Mouse (Mus musculus): Measurements from ENCODE around the gene Pdcd1. TPM values are rescaled to one million over a fixed set of nuclear protein-coding genes. Genes with fewer than 3 reads are reported as not detected.
"Not testable (repeated sequence)": the region's sequence is repeated elsewhere in the genome, so short reads cannot be mapped to it uniquely, and the experiment has no call there.

Pdcd1 gene
- polyA plus RNA-seq, 1 experiment from 2014 or later = 0.29 TPM

GRCm38 (mm10) chr1:94045559-94045958, 6.8 kb downstream of the Pdcd1 start:
- H3K27me3 ChIP-seq (ENCODE audit: control insufficient read depth, insufficient read depth, low read length) = no peaks in the 10 kb centered on the region
- H3K4me3 ChIP-seq (ENCODE audit: low read depth, low read length) = no peak overlapping the region
- no peaks in the 10 kb centered on the region for H3K9me3 ChIP-seq (ENCODE audit: control insufficient read depth, low read length)
- ATAC-seq (ENCODE audit: low FRiP score) = no peak
- no peaks in the 10 kb centered on the region for H3K36me3 ChIP-seq (ENCODE audit: control insufficient read depth, insufficient read depth, low read length)
- H3K9ac ChIP-seq (ENCODE audit: low read length) = no peak overlapping the region
- no peak overlapping the region for H3K27ac ChIP-seq (ENCODE audit: low read depth, low read length)
- no peak overlapping the region for H3K4me2 ChIP-seq
- WGBS = 95% methylated on average over 3 of the region's 3 CpGs
- DNase-seq (ENCODE audit: low spot score, missing footprints) = no peak
- no peaks in the 10 kb centered on the region for H3K4me1 ChIP-seq (ENCODE audit: control insufficient read depth, insufficient read depth, low read length)

GRCm38 (mm10) chr1:94040391-94040790, 12.0 kb downstream of the Pdcd1 start:
- DNase-seq (ENCODE audit: low spot score, missing footprints) (no peak), ATAC-seq (ENCODE audit: low FRiP score) (no peak)
- 94% methylated on average over 2 of the region's 2 CpGs for WGBS
- Histone ChIP-seq H3K27me3 (ENCODE audit: control insufficient read depth, insufficient read depth, low read length) (no peaks in the 10 kb centered on the region), H3K4me1 (ENCODE audit: control insufficient read depth, insufficient read depth, low read length) (no peaks in the 10 kb centered on the region), H3K9ac (ENCODE audit: low read length) (no peak overlapping the region), H3K27ac (ENCODE audit: low read depth, low read length) (no peak overlapping the region), H3K4me2 (no peak overlapping the region), H3K36me3 (ENCODE audit: control insufficient read depth, insufficient read depth, low read length) (no peaks in the 10 kb centered on the region), H3K9me3 (ENCODE audit: control insufficient read depth, low read length) (no peaks in the 10 kb centered on the region), H3K4me3 (ENCODE audit: low read depth, low read length) (no peak overlapping the region)

GRCm38 (mm10) chr1:94034984-94035743, 17.2 kb downstream of the Pdcd1 start:
- WGBS = under 1% methylated on average over 25 of the region's 25 CpGs
- Histone ChIP-seq H3K4me2 (peak overlapping the region; percentile 74), H3K4me3 (ENCODE audit: low read depth, low read length) (peak overlapping the region; percentile 35), H3K27me3 (ENCODE audit: control insufficient read depth, insufficient read depth, low read length) (no peaks in the 10 kb centered on the region), H3K9me3 (ENCODE audit: control insufficient read depth, low read length) (no peaks in the 10 kb centered on the region), H3K9ac (ENCODE audit: low read length) (peak overlapping the region; percentile 64), H3K36me3 (ENCODE audit: control insufficient read depth, insufficient read depth, low read length) (no peaks in the 10 kb centered on the region), H3K27ac (ENCODE audit: low read depth, low read length) (peak overlapping the region; percentile 41; the same call in 1 of the 2 replicates), H3K4me1 (ENCODE audit: control insufficient read depth, insufficient read depth, low read length) (no peaks in the 10 kb centered on the region)
- DNase-seq (ENCODE audit: low spot score, missing footprints) = peak; percentile 97
- peak; percentile 94 for ATAC-seq (ENCODE audit: low FRiP score)

GRCm38 (mm10) chr1:94033075-94033602, 19.2 kb downstream of the Pdcd1 start:
- H3K4me3 ChIP-seq (ENCODE audit: low read depth, low read length) = no peak overlapping the region
- no peaks in the 10 kb centered on the region for H3K9me3 ChIP-seq (ENCODE audit: control insufficient read depth, low read length)
- H3K4me1 ChIP-seq (ENCODE audit: control insufficient read depth, insufficient read depth, low read length) = no peaks in the 10 kb centered on the region
- H3K36me3 ChIP-seq (ENCODE audit: control insufficient read depth, insufficient read depth, low read length) = no peaks in the 10 kb centered on the region
- DNase-seq (ENCODE audit: low spot score, missing footprints) (no peak), ATAC-seq (ENCODE audit: low FRiP score) (no peak)
- no peak overlapping the region for H3K27ac ChIP-seq (ENCODE audit: low read depth, low read length)
- H3K9ac ChIP-seq (ENCODE audit: low read length) = no peak overlapping the region
- H3K4me2 ChIP-seq = no peak overlapping the region
- H3K27me3 ChIP-seq (ENCODE audit: control insufficient read depth, insufficient read depth, low read length) = no peaks in the 10 kb centered on the region
- WGBS = 88% methylated on average over 2 of the region's 2 CpGs

- no peak for ATAC-seq (ENCODE audit: low FRiP score)
- H3K4me1 ChIP-seq (ENCODE audit: control insufficient read depth, insufficient read depth, low read length) = no peaks in the 10 kb centered on the region
- no peak for DNase-seq (ENCODE audit: low spot score, missing footprints)
Observed at GRCm38 (mm10) chr1:94028741-94029140, 23.6 kb downstream of the Pdcd1 start.

GRCm38 (mm10) chr1:94027506-94028108, 24.7 kb downstream of the Pdcd1 start:
- Histone ChIP-seq H3K27me3 (ENCODE audit: control insufficient read depth, insufficient read depth, low read length) (no peaks in the 10 kb centered on the region), H3K36me3 (ENCODE audit: control insufficient read depth, insufficient read depth, low read length) (no peaks in the 10 kb centered on the region), H3K4me2 (no peak overlapping the region), H3K9me3 (ENCODE audit: control insufficient read depth, low read length) (no peaks in the 10 kb centered on the region), H3K9ac (ENCODE audit: low read length) (no peak overlapping the region), H3K4me1 (ENCODE audit: control insufficient read depth, insufficient read depth, low read length) (no peaks in the 10 kb centered on the region), H3K4me3 (ENCODE audit: low read depth, low read length) (no peak overlapping the region), H3K27ac (ENCODE audit: low read depth, low read length) (no peak overlapping the region)
- DNase-seq (ENCODE audit: low spot score, missing footprints) (no peak), ATAC-seq (ENCODE audit: low FRiP score) (no peak)
- 80% methylated on average over 12 of the region's 12 CpGs for WGBS

More at GRCm38 (mm10) chr1:94028741-94029140, 23.6 kb downstream of the Pdcd1 start:
- H3K4me3 ChIP-seq (ENCODE audit: low read depth, low read length) = no peak overlapping the region
- no peak overlapping the region for H3K9ac ChIP-seq (ENCODE audit: low read length)
- no peaks in the 10 kb centered on the region for H3K36me3 ChIP-seq (ENCODE audit: control insufficient read depth, insufficient read depth, low read length)
- H3K27me3 ChIP-seq (ENCODE audit: control insufficient read depth, insufficient read depth, low read length) = no peaks in the 10 kb centered on the region
- no peaks in the 10 kb centered on the region for H3K9me3 ChIP-seq (ENCODE audit: control insufficient read depth, low read length)
- 90% methylated on average over 2 of the region's 2 CpGs for WGBS
- H3K4me2 ChIP-seq = no peak overlapping the region
- no peak overlapping the region for H3K27ac ChIP-seq (ENCODE audit: low read depth, low read length)

GRCm38 (mm10) chr1:94020151-94020550, 32.2 kb downstream of the Pdcd1 start, which contains the start of gene Neu4:
Gene Neu4 (plus strand): TSS chr1:94020451.
- 86% methylated on average over 6 of the region's 6 CpGs for WGBS
- DNase-seq (ENCODE audit: low spot score, missing footprints) = no peak
- ATAC-seq (ENCODE audit: low FRiP score) = no peak
- Histone ChIP-seq H3K4me3 (ENCODE audit: low read depth, low read length) (no peak within 1 kb of the TSS), H3K9ac (ENCODE audit: low read length) (no peak within 1 kb of the TSS), H3K4me2 (no peak within 1 kb of the TSS), H3K27ac (ENCODE audit: low read depth, low read length) (no peak within 1 kb of the TSS), H3K9me3 (ENCODE audit: control insufficient read depth, low read length) (no peaks in the 10 kb centered on the region), H3K27me3 (ENCODE audit: control insufficient read depth, insufficient read depth, low read length) (no peaks in the 10 kb centered on the region), H3K4me1 (ENCODE audit: control insufficient read depth, insufficient read depth, low read length) (no peaks in the 10 kb centered on the region), H3K36me3 (ENCODE audit: control insufficient read depth, insufficient read depth, low read length) (no peaks in the 10 kb centered on the region)

- no peak overlapping the region for H3K4me2 ChIP-seq
- no peak for ATAC-seq (ENCODE audit: low FRiP score)
- no peak overlapping the region for H3K9ac ChIP-seq (ENCODE audit: low read length)
- no peaks in the 10 kb centered on the region for H3K27me3 ChIP-seq (ENCODE audit: control insufficient read depth, insufficient read depth, low read length)
- no peak overlapping the region for H3K4me3 ChIP-seq (ENCODE audit: low read depth, low read length)
- H3K9me3 ChIP-seq (ENCODE audit: control insufficient read depth, low read length) = no peaks in the 10 kb centered on the region
- 69% methylated on average over 3 of the region's 3 CpGs for WGBS
- H3K4me1 ChIP-seq (ENCODE audit: control insufficient read depth, insufficient read depth, low read length) = no peaks in the 10 kb centered on the region
- no peak for DNase-seq (ENCODE audit: low spot score, missing footprints)
- H3K27ac ChIP-seq (ENCODE audit: low read depth, low read length) = no peak overlapping the region
- no peaks in the 10 kb centered on the region for H3K36me3 ChIP-seq (ENCODE audit: control insufficient read depth, insufficient read depth, low read length)
Observed at GRCm38 (mm10) chr1:94011643-94012042, 40.7 kb downstream of the Pdcd1 start.

- not testable (repeated sequence) for ATAC-seq (ENCODE audit: low FRiP score); H3K36me3 ChIP-seq (ENCODE audit: control insufficient read depth, insufficient read depth, low read length); H3K27ac ChIP-seq (ENCODE audit: low read depth, low read length); H3K27me3 ChIP-seq (ENCODE audit: control insufficient read depth, insufficient read depth, low read length); DNase-seq (ENCODE audit: low spot score, missing footprints); H3K4me3 ChIP-seq (ENCODE audit: low read depth, low read length); H3K4me2 ChIP-seq; H3K4me1 ChIP-seq (ENCODE audit: control insufficient read depth, insufficient read depth, low read length); H3K9ac ChIP-seq (ENCODE audit: low read length); H3K9me3 ChIP-seq (ENCODE audit: control insufficient read depth, low read length)
- WGBS = 90% methylated on average over 14 of the region's 19 CpGs
Observed at GRCm38 (mm10) chr1:94008826-94009225, 43.5 kb downstream of the Pdcd1 start.
